Mouse (Mus musculus) adipocyte (in vitro differentiated cells): ENCODE measurements around the gene Map3k7.
"Not testable (repeated sequence)": the region's sequence is repeated elsewhere in the genome, so short reads cannot be mapped to it uniquely, and the experiment has no call there.

Source experiments
- DNase-seq: peaks from one replicate; pipeline ENCODE4 v3.0.0-alpha.2; 2016; ENCODE audit warnings: low spot score

Map3k7 gene

GRCm38 (mm10) chr4:31993386-31993785, 29.5 kb downstream of the Map3k7 start:
- no peak for DNase-seq

- no peak for DNase-seq
Measured at GRCm38 (mm10) chr4:31993865-31994264, 30.0 kb downstream of the Map3k7 start.

- no peak for DNase-seq
Measured at GRCm38 (mm10) chr4:32001498-32001897, 37.6 kb downstream of the Map3k7 start.

DNA sequence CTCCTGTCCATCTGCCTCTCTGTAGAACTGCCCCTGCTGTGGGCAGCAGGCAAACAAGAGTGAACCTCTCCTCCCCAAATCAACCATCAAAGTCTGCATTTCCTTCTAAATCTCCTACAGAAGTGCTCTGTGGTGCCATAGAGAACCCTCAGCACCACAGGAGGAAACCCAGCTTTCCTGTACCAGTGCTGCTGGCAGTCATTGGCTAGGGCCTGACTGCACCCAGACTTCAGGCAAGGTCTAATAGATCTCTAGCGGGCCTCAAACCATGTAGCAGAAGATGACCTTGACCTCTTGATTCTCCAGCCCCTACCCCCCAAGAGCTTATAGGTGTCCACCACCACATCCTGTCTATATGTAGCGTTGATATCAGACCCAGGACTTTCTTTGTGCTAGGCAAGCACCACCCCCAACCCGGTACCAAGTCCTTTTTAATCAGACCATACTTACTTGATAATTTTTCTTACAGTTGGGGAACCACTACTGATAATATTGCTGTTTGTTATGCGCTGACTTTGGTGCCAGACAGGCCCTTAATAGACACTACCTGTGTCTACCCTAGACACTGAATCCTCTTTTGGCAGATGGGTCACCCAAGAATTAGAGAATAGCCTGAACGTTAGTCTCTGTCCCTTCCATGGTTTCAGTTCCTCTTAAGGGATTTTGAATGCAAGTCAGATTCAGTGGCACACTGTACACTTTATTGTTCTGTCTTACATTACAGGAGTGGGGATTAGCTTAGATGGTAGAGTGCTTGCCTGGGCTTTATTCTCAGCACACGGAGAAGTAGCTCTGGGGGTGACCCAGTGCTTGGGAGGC, 41.1 kb downstream of the Map3k7 start:
- no peak for DNase-seq

DNA sequence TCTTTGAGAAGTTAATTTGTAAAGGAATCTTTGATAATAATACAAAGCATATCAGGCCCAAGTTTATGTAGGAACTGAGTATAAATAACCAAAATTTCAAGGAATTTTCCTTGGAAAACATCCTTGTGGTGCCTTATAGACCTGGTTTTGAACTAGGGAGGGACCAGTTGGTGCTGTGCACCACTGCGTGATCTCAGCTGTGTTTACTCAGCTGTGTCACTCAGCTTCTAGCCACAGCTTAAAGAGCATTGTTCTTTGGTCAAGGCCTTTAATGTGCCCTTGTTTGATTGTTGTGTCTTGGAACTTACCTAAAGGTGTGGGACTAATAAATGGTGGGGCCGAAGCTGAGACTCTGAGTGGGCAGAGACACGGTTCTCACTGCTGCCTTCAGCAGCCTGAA, 43.3 kb downstream of the Map3k7 start:
- DNase-seq, result no peak

DNA sequence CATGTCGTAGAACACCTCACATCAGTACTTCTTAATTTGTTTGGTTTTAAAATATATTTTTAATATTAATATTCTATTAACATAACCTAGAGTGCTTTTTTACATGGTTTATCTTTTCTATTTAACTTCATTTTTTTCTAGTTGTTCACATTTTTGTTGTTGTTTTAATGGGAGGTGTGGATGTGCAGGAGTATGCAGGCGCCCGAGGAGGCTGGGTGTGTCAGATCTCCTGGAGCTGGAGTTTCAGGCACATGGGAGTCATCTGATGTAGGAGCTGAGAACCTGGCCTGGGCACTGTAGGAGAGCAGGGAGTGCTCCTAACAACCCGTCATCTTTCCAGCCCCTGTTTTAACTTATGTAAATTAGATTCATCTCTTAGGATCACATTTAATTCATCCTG, 44.2 kb downstream of the Map3k7 start:
- no peak for DNase-seq

DNA sequence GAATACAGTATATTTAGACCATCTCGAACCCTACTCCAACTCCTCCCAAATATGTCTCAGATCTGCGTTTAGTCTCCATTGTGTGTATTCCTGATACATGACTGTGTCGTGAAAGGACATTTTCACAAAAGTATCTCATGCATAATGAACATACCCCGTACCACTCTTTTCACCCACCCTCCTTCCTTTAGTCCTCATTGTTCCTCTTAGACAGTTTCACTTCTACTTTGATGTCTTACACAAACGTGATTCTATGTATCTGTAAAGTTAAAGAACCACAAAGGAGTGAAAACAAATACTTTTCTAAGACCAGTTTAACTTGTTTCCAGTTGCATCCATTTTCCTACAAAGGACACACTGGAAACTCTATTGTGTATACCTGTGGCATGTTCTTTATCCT, 46.9 kb downstream of the Map3k7 start:
- DNase-seq, result no peak

DNA sequence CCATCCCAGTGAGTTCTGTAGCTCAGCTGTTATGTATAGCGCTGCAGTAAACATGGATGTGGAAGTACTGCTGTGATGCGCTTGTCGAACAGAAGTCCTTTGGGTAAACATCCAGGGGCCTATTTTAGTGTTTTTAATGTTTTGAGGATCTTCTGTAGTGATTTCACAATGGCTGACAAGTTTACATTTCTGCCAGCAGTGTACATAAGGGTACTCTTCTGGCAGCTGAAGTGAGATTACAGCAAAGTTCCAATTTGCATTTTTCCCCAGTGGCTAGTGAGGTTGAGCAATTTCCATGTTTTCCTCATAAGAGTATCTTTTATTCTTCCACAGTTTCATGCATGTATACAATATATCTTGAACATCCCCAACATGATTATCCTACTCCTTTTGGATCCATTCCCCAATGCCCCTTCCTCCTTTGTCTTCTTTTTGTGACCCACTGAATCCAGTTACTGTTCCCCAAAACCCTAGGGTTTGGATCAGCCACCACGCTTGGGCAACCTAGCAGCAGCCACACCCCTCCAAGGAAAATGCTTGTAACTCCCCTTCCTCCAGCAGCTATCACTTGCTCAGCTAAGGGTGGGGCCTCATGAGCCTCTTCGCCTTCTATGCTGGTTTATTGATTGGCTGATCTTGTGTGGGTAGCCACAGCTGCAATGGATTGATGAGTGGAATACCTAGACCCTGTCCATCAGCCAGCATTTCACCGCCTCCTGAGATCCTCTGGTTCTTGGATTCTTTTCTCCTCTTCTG, 47.5 kb downstream of the Map3k7 start:
- peak; percentile 8 for DNase-seq

DNA sequence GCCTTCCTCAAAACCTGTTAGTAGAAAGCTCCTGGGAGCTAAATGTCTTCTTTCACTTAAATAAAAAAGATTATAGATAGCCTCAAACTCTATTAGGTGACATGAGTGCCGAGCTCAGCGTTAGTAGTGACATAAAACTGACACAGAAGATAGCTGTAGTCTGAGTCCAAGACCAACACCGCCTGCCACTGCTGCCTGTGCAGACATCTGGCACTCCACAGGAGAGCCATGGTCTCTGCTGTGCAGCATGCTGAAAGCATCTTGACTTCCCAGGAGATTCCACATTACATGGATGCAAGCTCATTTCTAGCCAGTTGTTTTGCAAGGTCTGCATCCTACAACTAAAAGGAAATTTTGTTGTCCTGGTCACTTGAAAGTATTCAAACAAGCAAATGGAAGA, 57.2 kb downstream of the Map3k7 start:
- no peak for DNase-seq

DNA sequence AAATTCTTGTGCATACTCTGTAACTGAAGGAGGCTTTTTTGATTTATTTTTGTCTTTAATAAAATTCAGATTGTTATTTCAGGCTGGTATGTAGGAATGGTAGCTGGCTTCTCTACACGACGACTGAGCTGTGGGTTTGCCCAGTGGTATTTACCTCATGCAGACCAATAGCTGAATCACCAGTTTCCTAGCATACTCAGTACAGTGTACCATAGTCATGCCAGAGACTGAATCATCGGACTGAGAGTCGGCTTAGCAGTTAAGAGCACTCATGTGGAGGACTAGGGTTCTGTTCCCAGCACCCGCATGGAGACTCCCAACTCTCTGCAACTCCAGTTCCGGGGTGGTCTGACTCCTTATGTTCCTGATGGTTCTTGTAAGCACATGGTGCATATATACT, 58.4 kb downstream of the Map3k7 start:
- no peak for DNase-seq

GRCm38 (mm10) chr4:32024170-32024569, 60.3 kb downstream of the Map3k7 start:
- DNase-seq, result not testable (repeated sequence)

DNA sequence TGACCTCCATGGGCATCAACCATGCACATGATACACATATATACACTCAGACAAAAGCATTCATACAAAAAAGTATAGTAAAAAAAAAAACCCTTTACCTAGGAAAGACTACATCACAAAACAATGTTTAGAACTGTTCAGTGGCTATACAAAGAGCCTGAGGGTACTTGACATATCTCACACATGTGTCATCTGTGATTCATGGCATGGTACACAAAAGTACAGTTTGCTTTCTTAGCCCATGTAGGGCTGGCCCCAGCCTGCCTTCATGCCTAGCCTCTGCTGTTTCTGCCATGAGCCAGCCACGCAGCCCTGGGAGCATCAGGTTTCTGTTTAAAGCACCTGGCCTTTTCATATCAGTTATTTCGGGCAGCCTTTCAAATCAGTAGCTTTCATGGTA, 61.2 kb downstream of the Map3k7 start:
- no peak for DNase-seq

DNA sequence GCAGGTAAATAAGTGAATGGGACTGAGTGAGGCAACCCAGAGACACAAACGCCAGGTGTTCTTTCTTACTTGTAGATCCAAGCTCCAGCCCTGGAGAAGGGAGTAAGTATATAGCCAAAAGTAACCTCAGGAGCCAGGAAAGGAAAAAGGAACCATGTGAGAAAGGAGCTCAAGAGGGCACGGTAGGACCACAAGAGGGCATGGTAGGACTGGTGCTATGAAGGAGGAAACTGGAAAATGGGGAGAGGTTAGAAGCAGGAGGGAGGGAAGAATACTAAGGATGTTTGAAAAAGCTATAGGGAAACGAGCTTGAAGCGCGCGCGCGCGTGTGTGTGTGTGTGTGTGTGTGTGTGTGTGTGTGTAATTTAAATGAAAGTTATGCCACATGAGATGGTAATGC, 63.2 kb downstream of the Map3k7 start:
- DNase-seq, result no peak

DNA sequence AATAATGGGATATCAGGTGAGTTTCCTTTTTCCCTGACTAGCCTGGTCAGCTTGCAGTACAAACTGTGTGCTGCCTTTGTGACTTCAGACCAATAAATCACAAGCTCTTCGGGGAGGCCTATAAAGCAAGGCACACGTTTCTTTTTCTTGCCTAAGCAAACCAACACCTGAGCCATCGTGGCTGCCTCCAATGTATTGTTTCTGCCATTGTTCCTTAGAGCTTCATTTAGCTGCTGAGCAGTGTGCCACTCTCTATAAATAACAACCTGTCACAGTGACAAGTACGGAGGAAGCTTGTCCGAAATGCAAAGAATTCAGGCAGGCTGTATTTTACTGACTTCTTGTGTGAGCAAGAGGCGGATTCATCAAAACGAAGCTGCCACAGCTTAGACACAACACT, 73.4 kb downstream of the Map3k7 start:
- no peak for DNase-seq

DNA sequence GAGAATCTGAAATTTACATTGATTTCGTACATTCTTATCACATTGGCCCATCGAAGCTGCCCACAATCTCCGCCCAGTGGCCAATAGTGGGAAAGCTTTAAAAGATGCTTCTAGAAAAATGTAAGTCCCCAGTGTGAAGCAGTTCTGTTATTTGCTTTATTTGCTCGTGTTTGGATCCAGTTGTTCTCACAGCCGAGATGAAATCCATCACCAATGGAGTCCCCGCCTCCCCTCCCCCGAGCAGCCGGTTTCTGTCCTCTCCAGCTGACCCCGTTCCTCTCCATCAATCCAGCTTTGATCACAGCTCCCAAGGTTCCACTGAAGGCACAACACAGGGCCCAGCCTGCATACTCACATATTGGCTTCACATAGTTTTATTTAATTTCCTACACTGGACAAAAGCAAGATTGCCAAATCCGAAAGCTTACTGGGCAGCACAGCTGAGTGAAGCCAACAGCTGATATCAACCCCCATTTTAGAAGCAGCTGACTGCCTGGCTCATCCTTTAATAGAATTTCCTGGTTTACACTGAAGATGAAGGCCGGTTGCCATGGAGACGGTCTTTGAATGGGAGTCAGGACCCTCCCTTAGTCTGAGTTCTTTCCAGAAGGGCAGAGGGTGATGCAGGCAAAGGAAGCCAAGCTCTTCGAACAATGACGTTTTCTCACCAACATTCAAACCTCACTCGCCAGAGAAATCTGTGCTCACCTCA, 78.0 kb downstream of the Map3k7 start:
- DNase-seq, result no peak

DNA sequence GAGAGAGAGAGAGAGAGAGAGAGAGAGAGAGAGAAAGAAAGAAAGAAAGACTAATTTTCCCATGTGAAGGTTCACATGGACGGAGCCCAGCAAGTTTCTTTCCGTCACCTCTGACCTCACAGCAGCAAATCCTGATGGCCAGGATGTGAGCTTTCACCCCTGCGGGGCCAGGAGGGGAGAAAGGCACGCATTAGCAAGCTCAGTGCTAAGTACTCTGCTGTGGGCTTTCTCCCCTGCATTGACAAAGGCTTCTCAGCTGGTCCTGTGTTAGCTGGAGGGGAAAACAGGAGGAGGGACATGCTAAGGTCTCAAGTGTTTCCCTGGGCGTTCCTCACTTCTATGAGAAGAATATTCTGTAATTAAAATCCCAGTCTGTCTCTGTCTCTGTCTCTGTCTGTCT, 81.3 kb downstream of the Map3k7 start:
- DNase-seq, result peak; percentile 30

DNA sequence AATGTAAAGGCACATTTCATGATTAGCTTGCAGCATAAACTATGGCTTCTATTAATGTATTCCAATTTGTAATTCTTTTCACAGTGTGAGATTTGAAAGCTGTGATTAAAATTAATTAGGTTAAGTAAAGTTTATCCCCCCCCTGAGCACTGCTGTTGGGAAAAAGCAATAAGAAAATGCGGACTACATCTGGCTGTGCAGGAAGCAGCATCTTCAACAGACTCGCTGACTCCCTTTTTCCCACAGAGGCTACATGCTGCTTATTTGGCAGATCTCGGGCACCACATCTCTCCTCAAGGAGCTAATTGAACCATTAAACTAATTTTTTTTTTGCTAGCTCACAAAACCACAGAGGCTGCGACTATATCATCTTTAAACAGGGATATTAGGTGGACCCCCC, 85.9 kb downstream of the Map3k7 start:
- no peak for DNase-seq

DNA sequence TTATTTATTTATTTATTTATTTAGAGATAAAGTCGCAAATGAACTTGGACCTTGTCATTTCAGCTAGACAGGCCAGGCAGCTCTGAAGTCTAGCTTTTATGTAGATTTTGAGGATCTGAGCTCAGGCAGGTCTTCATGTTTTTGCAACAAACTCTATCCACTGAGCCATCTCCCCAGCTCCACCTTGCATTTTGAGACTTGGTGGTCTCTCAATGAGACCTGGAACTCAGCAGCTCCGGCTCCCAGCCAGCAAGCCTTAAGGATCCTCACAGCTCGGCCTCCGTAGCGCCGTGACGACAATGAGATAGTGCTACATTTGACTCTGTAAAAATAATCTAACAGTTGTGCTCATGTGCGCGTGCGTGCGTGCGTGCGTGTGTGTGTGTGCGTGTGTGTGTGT, 89.3 kb downstream of the Map3k7 start:
- DNase-seq, result no peak

DNA sequence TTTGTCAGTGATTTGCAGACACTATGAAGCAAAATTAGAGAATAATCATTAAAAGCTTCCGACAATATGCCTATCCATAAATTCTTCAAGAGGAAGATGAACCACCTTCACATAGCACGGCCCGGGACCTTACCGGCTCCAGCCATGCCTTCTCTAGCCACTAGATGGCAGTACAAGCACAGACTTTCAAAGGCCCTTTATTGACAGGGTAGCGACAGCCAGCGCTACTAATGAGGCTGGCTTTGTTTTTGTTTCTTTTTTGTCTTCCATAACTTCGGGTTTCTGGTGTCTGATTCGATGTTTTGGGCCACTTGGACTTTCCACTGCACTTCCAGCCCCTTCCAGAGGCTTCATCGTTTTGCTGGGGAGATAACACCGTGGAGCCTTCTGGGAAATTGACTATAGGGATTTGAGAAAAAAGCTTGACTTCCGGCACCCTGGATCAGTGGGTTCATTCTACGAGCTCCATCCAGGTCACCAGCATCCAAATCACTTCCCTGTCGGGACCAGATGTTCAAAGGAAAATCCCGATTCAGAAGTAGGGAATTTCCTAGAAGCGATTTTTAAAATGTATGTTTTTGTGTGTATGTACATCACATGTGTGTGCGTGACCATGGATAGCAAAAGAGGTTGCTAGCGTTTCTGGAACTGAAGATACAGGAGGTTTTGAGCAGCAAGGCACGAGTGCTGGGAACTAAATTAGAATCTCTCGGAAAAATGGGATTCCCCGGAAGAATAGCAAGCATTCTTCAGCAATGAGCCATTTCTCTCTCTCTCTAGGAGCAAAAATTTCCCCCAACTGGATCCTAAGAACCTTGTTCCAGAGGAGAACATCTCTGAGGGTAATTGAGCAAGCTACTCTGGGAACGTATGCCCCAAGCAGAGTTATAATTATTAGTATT, 91.5 kb downstream of the Map3k7 start:
- DNase-seq, result peak; percentile 85

- DNase-seq, result no peak
Measured at GRCm38 (mm10) chr4:32056441-32056840, 92.5 kb downstream of the Map3k7 start.

DNA sequence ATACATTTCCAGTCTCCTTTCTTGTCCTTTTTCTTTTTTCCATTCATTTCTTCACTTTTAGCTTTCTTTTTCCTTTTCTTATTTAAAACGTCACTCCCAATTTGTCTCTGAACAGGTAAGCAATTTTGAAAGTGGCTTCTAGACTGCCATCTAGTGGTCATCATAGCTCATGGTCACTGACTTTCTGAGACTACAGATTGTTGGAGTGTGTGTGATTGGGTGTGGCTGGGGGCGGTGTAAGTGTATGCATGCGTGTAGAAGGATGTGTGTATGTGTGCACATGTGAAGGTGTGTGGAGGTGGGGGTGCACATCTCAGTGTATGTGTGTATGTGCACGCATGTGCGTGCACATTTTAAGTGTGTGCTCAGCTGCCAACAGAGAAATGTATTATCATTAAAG, 93.2 kb downstream of the Map3k7 start:
- peak; percentile 44 for DNase-seq

DNA sequence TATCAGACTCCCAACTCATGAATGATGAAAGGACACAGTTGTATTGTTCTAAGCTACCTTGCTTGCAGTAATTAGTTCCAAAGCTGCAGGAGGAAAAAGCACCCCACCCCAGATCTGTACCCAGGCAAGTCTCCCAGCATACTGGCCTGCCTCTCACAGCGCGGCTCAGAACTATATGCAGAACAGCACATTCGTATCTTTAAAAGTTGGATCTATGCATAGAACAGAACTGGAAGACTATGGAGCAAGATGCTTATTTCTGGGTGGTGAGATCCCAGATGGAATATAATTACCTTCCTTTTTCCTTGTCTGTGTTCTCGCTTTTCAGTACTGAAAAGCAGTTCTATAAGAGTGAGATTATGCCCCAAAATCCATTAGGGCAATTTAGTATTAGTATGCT, 96.8 kb downstream of the Map3k7 start:
- no peak for DNase-seq
